Mouse (Mus musculus) limb, embryonic 15.5 days (tissue): ENCODE measurements at regions not wholly inside any gene's neighbourhood (a gene's known extent, or its start where the extent isn't known, plus 50 kb on each side); places are given as distances from the start of the nearest gene placed in this dataset.

Source experiments
- ATAC-seq: fragments of 200-750 bp; cut with Nextera tagmentation; 2 replicates; pipeline ENCODE4 v1.8.0; 2017; ENCODE audit warnings: low read depth, moderate TSS enrichment; ENCODE audit not compliant: insufficient number of reproducible peaks, low FRiP score, low TSS enrichment
- H3K27ac ChIP-seq: fragments of 300-500 bp; sonication (generic); 2 replicates; pipeline ENCODE4 v1.5.1; 2015; ENCODE audit warnings: moderate library complexity, mild to moderate bottlenecking, inconsistent platforms
- H3K27me3 ChIP-seq: fragments of 300-500 bp; sonication (generic); 2 replicates; pipeline ENCODE4 v1.6.1; 2015; ENCODE audit warnings: inconsistent platforms
- H3K36me3 ChIP-seq: fragments of 300-500 bp; sonication (generic); 2 replicates; pipeline ENCODE4 v1.6.1; 2015; ENCODE audit warnings: inconsistent platforms
- H3K4me1 ChIP-seq: fragments of 300-500 bp; sonication (generic); 2 replicates; pipeline ENCODE4 v1.6.1; 2015; ENCODE audit warnings: inconsistent platforms
- H3K4me2 ChIP-seq: fragments of 300-500 bp; sonication (generic); 2 replicates; pipeline ENCODE4 v1.6.1; 2015; ENCODE audit warnings: mild to moderate bottlenecking, inconsistent platforms
- H3K4me3 ChIP-seq: fragments of 300-500 bp; sonication (generic); 2 replicates; pipeline ENCODE4 v1.5.1; 2015; ENCODE audit warnings: mild to moderate bottlenecking, inconsistent platforms
- H3K9ac ChIP-seq: fragments of 300-500 bp; sonication (generic); 2 replicates; pipeline ENCODE4 v1.6.1; 2015; ENCODE audit warnings: inconsistent platforms
- H3K9me3 ChIP-seq: fragments of 300-500 bp; sonication (generic); 2 replicates; pipeline ENCODE4 v1.6.1; 2016; ENCODE audit warnings: inconsistent platforms
- WGBS: fragments of 180-500 bp; shearing (Covaris S2); methylation state at CpG from one replicate; pipeline ENCODE4 v1.1.7; 2015; 5-methylcytosine and 5-hydroxymethylcytosine counted together

- Histone ChIP-seq H3K9ac (no peak overlapping the region), H3K4me2 (no peak overlapping the region), H3K27me3 (no peaks in the 10 kb centered on the region), H3K27ac (no peak overlapping the region), H3K36me3 (no peaks in the 10 kb centered on the region), H3K4me3 (no peak overlapping the region), H3K9me3 (no peaks in the 10 kb centered on the region), H3K4me1 (no peaks in the 10 kb centered on the region)
- ATAC-seq, result no peak
- WGBS, result 82% methylated on average over 4 of the region's 4 CpGs
Measured at GRCm38 (mm10) chr6:53233777-53234176, 53.3 kb upstream of the Creb5 start.

GRCm38 (mm10) chr6:53232616-53233015 is 54.5 kb upstream of the Creb5 start:
- no peaks in the 10 kb centered on the region for H3K36me3 ChIP-seq
- H3K27ac ChIP-seq, result no peak overlapping the region
- no peak for ATAC-seq
- 47% methylated on average over 5 of the region's 5 CpGs for WGBS
- no peak overlapping the region for H3K4me3 ChIP-seq
- H3K27me3 ChIP-seq, result no peaks in the 10 kb centered on the region
- no peaks in the 10 kb centered on the region for H3K9me3 ChIP-seq
- no peak overlapping the region for H3K4me2 ChIP-seq
- no peaks in the 10 kb centered on the region for H3K4me1 ChIP-seq
- H3K9ac ChIP-seq, result no peak overlapping the region

- Histone ChIP-seq H3K27ac (no peak overlapping the region), H3K36me3 (no peaks in the 10 kb centered on the region), H3K27me3 (no peaks in the 10 kb centered on the region), H3K9me3 (no peaks in the 10 kb centered on the region), H3K4me2 (no peak overlapping the region), H3K4me1 (no peaks in the 10 kb centered on the region), H3K9ac (no peak overlapping the region), H3K4me3 (no peak overlapping the region)
- 36% methylated on average over 6 of the region's 6 CpGs for WGBS
- no peak for ATAC-seq
Measured at GRCm38 (mm10) chr6:53229350-53229749, 57.7 kb upstream of the Creb5 start.

- Histone ChIP-seq H3K4me3 (no peak overlapping the region), H3K9me3 (no peaks in the 10 kb centered on the region), H3K27me3 (no peaks in the 10 kb centered on the region), H3K4me1 (peaks cover 18% of the 10 kb centered on the region), H3K9ac (no peak overlapping the region), H3K36me3 (no peaks in the 10 kb centered on the region), H3K27ac (no peak overlapping the region), H3K4me2 (no peak overlapping the region)
- ATAC-seq, result no peak
- 67% methylated on average over 8 of the region's 8 CpGs for WGBS
Measured at GRCm38 (mm10) chr6:53222104-53222503, 65.0 kb upstream of the Creb5 start.

GRCm38 (mm10) chr6:53221668-53222005 is 65.4 kb upstream of the Creb5 start:
- Histone ChIP-seq H3K4me1 (peaks cover 18% of the 10 kb centered on the region), H3K9ac (no peak overlapping the region), H3K4me2 (no peak overlapping the region), H3K36me3 (no peaks in the 10 kb centered on the region), H3K4me3 (no peak overlapping the region), H3K27me3 (no peaks in the 10 kb centered on the region), H3K27ac (no peak overlapping the region), H3K9me3 (no peaks in the 10 kb centered on the region)
- ATAC-seq, result no peak
- WGBS, result 87% methylated on average over 4 of the region's 4 CpGs

GRCm38 (mm10) chr6:53220784-53221667 is 66.0 kb upstream of the Creb5 start:
- Histone ChIP-seq H3K4me1 (peaks cover 18% of the 10 kb centered on the region), H3K9ac (no peak overlapping the region), H3K4me2 (no peak overlapping the region), H3K4me3 (no peak overlapping the region), H3K27ac (peak overlapping the region; percentile 39), H3K36me3 (no peaks in the 10 kb centered on the region), H3K9me3 (no peaks in the 10 kb centered on the region), H3K27me3 (no peaks in the 10 kb centered on the region)
- peak; percentile 58; the same call in 1 of the 2 replicates for ATAC-seq
- 48% methylated on average over 18 of the region's 18 CpGs for WGBS

GRCm38 (mm10) chr6:53218871-53219286 is 68.2 kb upstream of the Creb5 start:
- WGBS, result 34% methylated on average over 10 of the region's 10 CpGs
- Histone ChIP-seq H3K27me3 (no peaks in the 10 kb centered on the region), H3K4me2 (no peak overlapping the region), H3K4me1 (peaks cover 18% of the 10 kb centered on the region), H3K9me3 (no peaks in the 10 kb centered on the region), H3K4me3 (no peak overlapping the region), H3K9ac (no peak overlapping the region), H3K36me3 (no peaks in the 10 kb centered on the region), H3K27ac (peak overlapping the region; percentile 68)
- no peak for ATAC-seq

GRCm38 (mm10) chr6:53217234-53218015 is 69.6 kb upstream of the Creb5 start:
- whole genome bisulfite sequencing, result 63% methylated on average over 10 of the region's 10 CpGs

GRCm38 (mm10) chr6:53216715-53217114 is 70.4 kb upstream of the Creb5 start:
- Histone ChIP-seq H3K27me3 (no peaks in the 10 kb centered on the region), H3K27ac (no peak overlapping the region), H3K4me1 (peaks cover 25% of the 10 kb centered on the region), H3K36me3 (no peaks in the 10 kb centered on the region), H3K4me3 (no peak overlapping the region), H3K9ac (no peak overlapping the region), H3K4me2 (no peak overlapping the region), H3K9me3 (no peaks in the 10 kb centered on the region)
- ATAC-seq, result no peak
- WGBS, result 79% methylated on average over 2 of the region's 2 CpGs

More at GRCm38 (mm10) chr6:53217234-53218015, 69.6 kb upstream of the Creb5 start:
- Histone ChIP-seq H3K4me2 (no peak overlapping the region), H3K27ac (no peak overlapping the region), H3K36me3 (no peaks in the 10 kb centered on the region), H3K4me3 (no peak overlapping the region), H3K9me3 (no peaks in the 10 kb centered on the region), H3K9ac (no peak overlapping the region), H3K4me1 (peaks cover 18% of the 10 kb centered on the region), H3K27me3 (no peaks in the 10 kb centered on the region)
- no peak for ATAC-seq

- 0 out of 2 replicates have a peak, but pooled peaks cover 3% of the 10 kb centered on the region for H3K27me3 ChIP-seq
- H3K4me3 ChIP-seq, result no peak overlapping the region
- H3K27ac ChIP-seq, result peak overlapping the region; percentile 44
- peaks cover 18% of the 10 kb centered on the region for H3K4me1 ChIP-seq
- H3K9me3 ChIP-seq, result no peaks in the 10 kb centered on the region
- no peak overlapping the region for H3K4me2 ChIP-seq
- H3K36me3 ChIP-seq, result no peaks in the 10 kb centered on the region
- 0 out of 2 replicates have a peak, but pooled peaks have one; percentile 52 for ATAC-seq
- H3K9ac ChIP-seq, result no peak overlapping the region
- WGBS, result 9% methylated on average over 3 of the region's 3 CpGs
Measured at GRCm38 (mm10) chr6:53211420-53211819, 75.7 kb upstream of the Creb5 start.

- H3K4me1 ChIP-seq, result peaks cover 18% of the 10 kb centered on the region
- no peak overlapping the region for H3K4me3 ChIP-seq
- WGBS, result 54% methylated on average over 6 of the region's 6 CpGs
- H3K9me3 ChIP-seq, result no peaks in the 10 kb centered on the region
- no peak overlapping the region for H3K9ac ChIP-seq
- H3K4me2 ChIP-seq, result no peak overlapping the region
- H3K36me3 ChIP-seq, result no peaks in the 10 kb centered on the region
- ATAC-seq, result no peak
- no peak overlapping the region for H3K27ac ChIP-seq
- H3K27me3 ChIP-seq, result 0 out of 2 replicates have a peak, but pooled peaks cover 3% of the 10 kb centered on the region
Measured at GRCm38 (mm10) chr6:53209398-53209797, 77.7 kb upstream of the Creb5 start.

GRCm38 (mm10) chr6:53208474-53208873 is 78.6 kb upstream of the Creb5 start:
- WGBS, result 65% methylated on average over 3 of the region's 3 CpGs
- ATAC-seq, result no peak
- H3K9me3 ChIP-seq, result no peaks in the 10 kb centered on the region
- 0 out of 2 replicates have a peak, but pooled peaks cover 3% of the 10 kb centered on the region for H3K27me3 ChIP-seq
- H3K27ac ChIP-seq, result no peak overlapping the region
- peaks cover 18% of the 10 kb centered on the region for H3K4me1 ChIP-seq
- H3K9ac ChIP-seq, result no peak overlapping the region
- H3K4me3 ChIP-seq, result no peak overlapping the region
- no peak overlapping the region for H3K4me2 ChIP-seq
- no peaks in the 10 kb centered on the region for H3K36me3 ChIP-seq
